Mouse (Mus musculus) hindlimb bud, embryonic 11.5 days (tissue): ENCODE measurements around the gene Wfikkn2.

Experiments
- DNase-seq: peaks from one replicate; pipeline ENCODE4 v3.0.0-alpha.2; 2012; ENCODE audit warnings: low read depth, low spot score; ENCODE audit errors: extremely low spot score

The Wfikkn2 gene

GRCm38 (mm10) chr11:94198405-94199146 lies 47.2 kb downstream of the Wfikkn2 start:
- no peak for DNase-seq

- DNase-seq, result no peak
Measured at GRCm38 (mm10) chr11:94196311-94196710, 49.5 kb downstream of the Wfikkn2 start.

GRCm38 (mm10) chr11:94193109-94193508 lies 52.7 kb downstream of the Wfikkn2 start:
- DNase-seq, result no peak

GRCm38 (mm10) chr11:94190665-94191064 lies 55.1 kb downstream of the Wfikkn2 start:
- DNase-seq, result no peak

- DNase-seq, result no peak
Measured at GRCm38 (mm10) chr11:94189579-94189978, 56.2 kb downstream of the Wfikkn2 start.
